In genomic region chr4:59760636-59761364, GRCm38 (mm10) we compare ENCODE assay signal across 7 mouse cellular contexts. TPM values are rescaled to one million over a fixed set of nuclear protein-coding genes. Genes with fewer than 3 reads are reported as not detected.
DNase-seq lines count a peak whose midpoint lies in the region; ATAC-seq and TF ChIP-seq lines count a peak whose summit lies in the region.

No protein-coding gene starts in this region.

- H3K4me1 ChIP-seq in liver, embryonic 14.5 days (replicated peaks; ENCODE audit: control insufficient read depth in 2 of 2, insufficient read depth in 2 of 2, low read length in 1 of 2) = peaks cover 0 to 4% of the 10 kb centered on the region in 2 experiments; a peak in 2 of 4 replicates
- no peaks in the 10 kb centered on the region for H3K4me1 ChIP-seq in liver, embryonic 12.5 days
- H3K4me1 ChIP-seq in kidney, embryonic 16.5 days (ENCODE audit: insufficient read depth, low read length) = peaks cover 45% of the 10 kb centered on the region

- no peak overlapping the region for H3K4me3 ChIP-seq in liver, embryonic 14.5 days (ENCODE audit: insufficient read depth in 1 of 2, low read depth in 2 of 2, low read length in 2 of 2)
- no peak overlapping the region for H3K4me3 ChIP-seq in liver, embryonic 12.5 days
- no peak overlapping the region for H3K4me3 ChIP-seq in kidney, embryonic 16.5 days (ENCODE audit: low read length)

- no peak for ATAC-seq in liver, embryonic 14.5 days (ENCODE audit: insufficient read depth)
- no peak for ATAC-seq in liver, embryonic 12.5 days
- no peak for ATAC-seq in Patski
- ATAC-seq in common myeloid progenitor, adult 5-6 weeks (replicated peaks; ENCODE audit: low read depth, poor library complexity, severe bottlenecking) = peak; percentile 58; the same call in 1 of the 2 replicates
- no peak for ATAC-seq in kidney, embryonic 16.5 days (ENCODE audit: low FRiP score, low TSS enrichment)

- H3K27ac ChIP-seq in liver, embryonic 14.5 days = no peak overlapping the region
- no peak overlapping the region for H3K27ac ChIP-seq in liver, embryonic 12.5 days
- H3K27ac ChIP-seq in kidney, embryonic 16.5 days (ENCODE audit: low read length) = peak overlapping the region; percentile 67

- 59% methylated on average over 10 of the region's 10 CpGs for WGBS in liver, embryonic 14.5 days (ENCODE audit: insufficient replicate concordance)
- WGBS in liver, embryonic 12.5 days (ENCODE audit: insufficient replicate concordance) = 63% methylated on average over 10 of the region's 10 CpGs
- 48% methylated on average over 10 of the region's 10 CpGs for WGBS in kidney, embryonic 16.5 days

- peak; percentile 61 for TF ChIP-seq CTCF in liver, embryonic 14.5 days (IDR thresholded peaks at IDR 0.05; ENCODE audit: low read depth)
- TF ChIP-seq CTCF in Patski (IDR thresholded peaks at IDR 0.05) = peak; percentile 75

- no peaks in the 10 kb centered on the region for H3K27me3 ChIP-seq in liver, embryonic 14.5 days (ENCODE audit: control insufficient read depth, insufficient read depth, low read length)
- no peaks in the 10 kb centered on the region for H3K27me3 ChIP-seq in liver, embryonic 12.5 days (replicated peaks)
- no peaks in the 10 kb centered on the region for H3K27me3 ChIP-seq in Patski
- no peaks in the 10 kb centered on the region for H3K27me3 ChIP-seq in kidney, embryonic 16.5 days (ENCODE audit: insufficient read depth, low read length)

- in situ Hi-C loops in Patski (cut with MboI; ENCODE audit: low pct_unique_long_range_greater_than_20kb) = no loop called here

- CTCF ChIA-PET in Patski (lab: Charles Lee) = interaction anchor here (1.2 to 2.0 kb wide), 4 partner anchors 52 to 146 kb away, joined by 3 to 4 read pairs (median 4); no protein-coding TSS in a partner anchor

- TF ChIP-seq EP300 in liver, embryonic 14.5 days (IDR thresholded peaks at IDR 0.05; ENCODE audit: low read depth) = no peak

- POLR2A ChIA-PET in Patski (lab: Charles Lee) = no interaction called here

- no peak overlapping the region for H3K9ac ChIP-seq in liver, embryonic 14.5 days (replicated peaks)
- no peak overlapping the region for H3K9ac ChIP-seq in liver, embryonic 12.5 days
- H3K9ac ChIP-seq in kidney, embryonic 16.5 days (replicated peaks; ENCODE audit: low read length) = 0 out of 2 replicates have a peak overlapping the region, but pooled peaks have one; percentile 10

- H3K9me3 ChIP-seq in liver, embryonic 14.5 days (ENCODE audit: control insufficient read depth, low read length) = no peaks in the 10 kb centered on the region
- H3K9me3 ChIP-seq in liver, embryonic 12.5 days (replicated peaks) = no peaks in the 10 kb centered on the region
- H3K9me3 ChIP-seq in kidney, embryonic 16.5 days (ENCODE audit: low read length) = no peaks in the 10 kb centered on the region

- H3K36me3 ChIP-seq in liver, embryonic 14.5 days (replicated peaks; ENCODE audit: control insufficient read depth, insufficient read depth, low read depth) = no peaks in the 10 kb centered on the region
- H3K36me3 ChIP-seq in liver, embryonic 12.5 days = no peaks in the 10 kb centered on the region
- no peaks in the 10 kb centered on the region for H3K36me3 ChIP-seq in kidney, embryonic 16.5 days (ENCODE audit: insufficient read depth, low read length)

- DNase-seq in liver, embryonic 14.5 days (ENCODE audit: low read depth in 3 of 3, low spot score in 3 of 3) = no peak
- no peak for DNase-seq in Patski (ENCODE audit: low read depth, low spot score)
- DNase-seq in retina, embryonic 14.5 days (ENCODE audit: low spot score) = peak; percentile 60
- no peak for DNase-seq in spleen, postnatal 14 days (ENCODE audit: low spot score in 2 of 2)

- no peak overlapping the region for H3K4me2 ChIP-seq in liver, embryonic 14.5 days (ENCODE audit: low read depth)
- no peak overlapping the region for H3K4me2 ChIP-seq in liver, embryonic 12.5 days
- no peak overlapping the region for H3K4me2 ChIP-seq in kidney, embryonic 16.5 days (replicated peaks; ENCODE audit: low read depth, low read length)

RNA-seq across cellular contexts. Expression of gene Inip, which starts 40.6 kb away (rescaled TPM):
- polyA plus RNA-seq in liver, embryonic 14.5 days (2012; rRNA removed) = 4.9 and 8.1 TPM in 2 replicates
- polyA plus RNA-seq in liver, embryonic 14.5 days (2014; fragmentation: Nextera tagmentation; extraction: Ambion mirVana) = 16.7 and 17.0 TPM in 2 replicates
- polyA plus RNA-seq in liver, embryonic 12.5 days (2016; fragmentation: Nextera tagmentation; extraction: Ambion mirVana) = 34.7 and 35.8 TPM in 2 replicates
- 11.1 TPM for polyA plus RNA-seq in Patski (2021)
- 70.6 and 76.9 TPM in 2 replicates for total RNA-seq in common myeloid progenitor, adult 5-6 weeks (2017)
- 57.1 and 60.3 TPM in 2 replicates for polyA plus RNA-seq in kidney, embryonic 16.5 days (2015; fragmentation: Nextera tagmentation; extraction: Ambion mirVana)

RNA-seq across cellular contexts. Expression of gene Snx30, which starts 44.8 kb away (rescaled TPM):
- 1.2 and 1.6 TPM in 2 replicates for polyA plus RNA-seq in liver, embryonic 14.5 days (2012; rRNA removed)
- 2.2 and 2.5 TPM in 2 replicates for polyA plus RNA-seq in liver, embryonic 14.5 days (2014; fragmentation: Nextera tagmentation; extraction: Ambion mirVana)
- 5.6 and 7.5 TPM in 2 replicates for polyA plus RNA-seq in liver, embryonic 12.5 days (2016; fragmentation: Nextera tagmentation; extraction: Ambion mirVana)
- polyA plus RNA-seq in Patski (2021) = 9.2 TPM
- total RNA-seq in common myeloid progenitor, adult 5-6 weeks (2017) = 25.9 and 28.8 TPM in 2 replicates
- 6.6 and 7.3 TPM in 2 replicates for polyA plus RNA-seq in kidney, embryonic 16.5 days (2015; fragmentation: Nextera tagmentation; extraction: Ambion mirVana)
